Mouse (Mus musculus) common myeloid progenitor, adult 5-6 weeks (primary cell): ENCODE data around the gene Hes1. TPM values are rescaled to one million over a fixed set of nuclear protein-coding genes. Genes with fewer than 3 reads are reported as not detected.

Experiments
- ATAC-seq: replicated peaks from 2 replicates; pipeline ENCODE4 v1.8.0; 2016; ENCODE audit warnings: low read depth, mild to moderate bottlenecking, moderate TSS enrichment, inconsistent platforms; ENCODE audit not compliant: poor library complexity, severe bottlenecking
- total RNA-seq: library from RNA; stranded (forward); fragments of 200-1000, 187-1606 nt; gene quantifications from 2 replicates; pipeline ENCODE4 v1.2.3, GENCODE M21; 2017

Hes1 gene
- total RNA-seq, 1 experiment from 2014 or later = 0.05 TPM

GRCm38 (mm10) chr16:30110466-30110865, 46.3 kb downstream of the Hes1 start:
- ATAC-seq = no peak

GRCm38 (mm10) chr16:30111069-30111468, 46.9 kb downstream of the Hes1 start:
- no peak for ATAC-seq

GRCm38 (mm10) chr16:30111566-30111965, 47.4 kb downstream of the Hes1 start:
- peak; percentile 35; the same call in 1 of the 2 replicates for ATAC-seq

GRCm38 (mm10) chr16:30113170-30113569, 49.0 kb downstream of the Hes1 start:
- ATAC-seq = no peak

GRCm38 (mm10) chr16:30113800-30114199, 49.6 kb downstream of the Hes1 start:
- ATAC-seq = no peak

GRCm38 (mm10) chr16:30114451-30114850, 50.3 kb downstream of the Hes1 start:
- no peak for ATAC-seq

Other genes with a start within 250 kb of the Hes1 start
- gene Cpn2, start 203.1 kb downstream of the Hes1 start, total RNA-seq = not detected in 2 replicates
- gene Lrrc15, start 218.9 kb downstream of the Hes1 start, total RNA-seq = not detected in 2 replicates
- gene Gp5, start 246.4 kb downstream of the Hes1 start, total RNA-seq = 11.8 and 11.9 TPM in 2 replicates